Mouse (Mus musculus): ENCODE results near the gene Ss18l1.
A peak's percentile ranks its signal among the peaks of the same experiment; 100 is the strongest.

Gene Ss18l1

GRCm38 (mm10) chr2:180042256-180042857 lies at the start of gene Ss18l1, which contains the start of gene Psma7:
Ss18l1 (plus strand) TSS chr2:180042509.
Psma7 (minus strand) TSS chr2:180042433.
- DNase-seq (ENCODE audit: low spot score) = peak; percentile 89

GRCm38 (mm10) chr2:179993071-179993470 lies 49.2 kb upstream of the Ss18l1 start:
- no peak for DNase-seq (ENCODE audit: low spot score)

- no peak for DNase-seq (ENCODE audit: low spot score)
These were observed 43.9 kb upstream of the Ss18l1 start for GRCm38 (mm10) chr2:179998431-179998830.

GRCm38 (mm10) chr2:180001635-180002034 lies 40.7 kb upstream of the Ss18l1 start:
- no peak for DNase-seq (ENCODE audit: low spot score)

GRCm38 (mm10) chr2:180005656-180006351 lies 36.5 kb upstream of the Ss18l1 start:
- no peak for DNase-seq (ENCODE audit: low spot score)

GRCm38 (mm10) chr2:180006352-180007017 lies 35.8 kb upstream of the Ss18l1 start:
- no peak for DNase-seq (ENCODE audit: low spot score)

GRCm38 (mm10) chr2:180010686-180011085 lies 31.6 kb upstream of the Ss18l1 start:
- DNase-seq (ENCODE audit: low spot score) = no peak

- DNase-seq (ENCODE audit: low spot score) = no peak
These were observed 30.9 kb upstream of the Ss18l1 start for GRCm38 (mm10) chr2:180011370-180011769.

- no peak for DNase-seq (ENCODE audit: low spot score)
These were observed 28.6 kb upstream of the Ss18l1 start for GRCm38 (mm10) chr2:180013686-180014085.

GRCm38 (mm10) chr2:180017632-180018031 lies 24.7 kb upstream of the Ss18l1 start:
- DNase-seq (ENCODE audit: low spot score) = no peak

GRCm38 (mm10) chr2:180018573-180018972 lies 23.7 kb upstream of the Ss18l1 start:
- DNase-seq (ENCODE audit: low spot score) = no peak

GRCm38 (mm10) chr2:180020091-180020661 lies 22.1 kb upstream of the Ss18l1 start:
- DNase-seq (ENCODE audit: low spot score) = no peak

- DNase-seq (ENCODE audit: low spot score) = no peak
These were observed 21.4 kb upstream of the Ss18l1 start for GRCm38 (mm10) chr2:180020919-180021318.

GRCm38 (mm10) chr2:180022751-180023150 lies 19.6 kb upstream of the Ss18l1 start:
- no peak for DNase-seq (ENCODE audit: low spot score)

- peak; percentile 99 for DNase-seq (ENCODE audit: low spot score)
These were observed 17.8 kb upstream of the Ss18l1 start, which contains the start of gene Lsm14b for GRCm38 (mm10) chr2:180024401-180025098. Lsm14b (plus strand) TSS chr2:180024987.

- no peak for DNase-seq (ENCODE audit: low spot score)
These were observed 17.0 kb upstream of the Ss18l1 start for GRCm38 (mm10) chr2:180025135-180025860.

- no peak for DNase-seq (ENCODE audit: low spot score)
These were observed 16.5 kb upstream of the Ss18l1 start for GRCm38 (mm10) chr2:180025861-180026200.

- DNase-seq (ENCODE audit: low spot score) = no peak
These were observed 14.5 kb upstream of the Ss18l1 start for GRCm38 (mm10) chr2:180027768-180028167.

GRCm38 (mm10) chr2:180031270-180031669 lies 11.0 kb upstream of the Ss18l1 start:
- no peak for DNase-seq (ENCODE audit: low spot score)

GRCm38 (mm10) chr2:180032925-180033324 lies 9.4 kb upstream of the Ss18l1 start:
- no peak for DNase-seq (ENCODE audit: low spot score)

- no peak for DNase-seq (ENCODE audit: low spot score)
These were observed 8.4 kb upstream of the Ss18l1 start for GRCm38 (mm10) chr2:180033956-180034355.
